Mouse (Mus musculus): Measurements from ENCODE around the gene Prelp. TPM values are rescaled to one million over a fixed set of nuclear protein-coding genes. Genes with fewer than 3 reads are reported as not detected.

Gene Prelp
- polyA plus RNA-seq, 1 experiment from 2014 or later, result 8.0 TPM

GRCm38 (mm10) chr1:133911456-133911855 is 9.8 kb downstream of the Prelp start:
- Histone ChIP-seq H3K36me3 (ENCODE audit: control insufficient read depth, insufficient read depth, low read length) (no peaks in the 10 kb centered on the region), H3K9me3 (ENCODE audit: control insufficient read depth, low read length) (no peaks in the 10 kb centered on the region), H3K9ac (replicated peaks; ENCODE audit: low read depth, low read length) (no peak overlapping the region), H3K4me2 (ENCODE audit: low read depth, low read length) (no peak overlapping the region), H3K27ac (ENCODE audit: low read depth, low read length) (no peak overlapping the region), H3K27me3 (ENCODE audit: control insufficient read depth, insufficient read depth, low read length) (no peaks in the 10 kb centered on the region), H3K4me3 (ENCODE audit: low read depth, low read length) (no peak overlapping the region), H3K4me1 (ENCODE audit: control insufficient read depth, insufficient read depth, low read length) (peaks cover 17% of the 10 kb centered on the region; the same call in 1 of the 2 replicates)
- WGBS, result 27% methylated on average over 4 of the region's 4 CpGs
- ATAC-seq (ENCODE audit: low read depth), result no peak

GRCm38 (mm10) chr1:133911008-133911407 is 10.2 kb downstream of the Prelp start:
- 74% methylated on average over 4 of the region's 4 CpGs for WGBS
- Histone ChIP-seq H3K9ac (replicated peaks; ENCODE audit: low read depth, low read length) (no peak overlapping the region), H3K27me3 (ENCODE audit: control insufficient read depth, insufficient read depth, low read length) (no peaks in the 10 kb centered on the region), H3K27ac (ENCODE audit: low read depth, low read length) (no peak overlapping the region), H3K9me3 (ENCODE audit: control insufficient read depth, low read length) (no peaks in the 10 kb centered on the region), H3K36me3 (ENCODE audit: control insufficient read depth, insufficient read depth, low read length) (no peaks in the 10 kb centered on the region), H3K4me2 (ENCODE audit: low read depth, low read length) (no peak overlapping the region), H3K4me3 (ENCODE audit: low read depth, low read length) (no peak overlapping the region), H3K4me1 (ENCODE audit: control insufficient read depth, insufficient read depth, low read length) (peaks cover 17% of the 10 kb centered on the region; the same call in 1 of the 2 replicates)
- ATAC-seq (ENCODE audit: low read depth), result no peak

GRCm38 (mm10) chr1:133910108-133910507 is 11.1 kb downstream of the Prelp start:
- Histone ChIP-seq H3K27me3 (ENCODE audit: control insufficient read depth, insufficient read depth, low read length) (no peaks in the 10 kb centered on the region), H3K4me1 (ENCODE audit: control insufficient read depth, insufficient read depth, low read length) (peaks cover 17% of the 10 kb centered on the region; the same call in 1 of the 2 replicates), H3K4me3 (ENCODE audit: low read depth, low read length) (no peak overlapping the region), H3K4me2 (ENCODE audit: low read depth, low read length) (no peak overlapping the region), H3K9ac (replicated peaks; ENCODE audit: low read depth, low read length) (no peak overlapping the region), H3K9me3 (ENCODE audit: control insufficient read depth, low read length) (no peaks in the 10 kb centered on the region), H3K36me3 (ENCODE audit: control insufficient read depth, insufficient read depth, low read length) (no peaks in the 10 kb centered on the region), H3K27ac (ENCODE audit: low read depth, low read length) (no peak overlapping the region)
- no peak for ATAC-seq (ENCODE audit: low read depth)
- WGBS, result 87% methylated on average over 7 of the region's 7 CpGs

GRCm38 (mm10) chr1:133908659-133909575 is 12.3 kb downstream of the Prelp start:
- H3K27me3 ChIP-seq (ENCODE audit: control insufficient read depth, insufficient read depth, low read length), result no peaks in the 10 kb centered on the region
- H3K4me2 ChIP-seq (ENCODE audit: low read depth, low read length), result peak overlapping the region; percentile 77
- H3K36me3 ChIP-seq (ENCODE audit: control insufficient read depth, insufficient read depth, low read length), result no peaks in the 10 kb centered on the region
- 10% methylated on average over 27 of the region's 27 CpGs for WGBS
- no peak for ATAC-seq (ENCODE audit: low read depth)
- H3K27ac ChIP-seq (ENCODE audit: low read depth, low read length), result peak overlapping the region; percentile 75
- H3K9ac ChIP-seq (replicated peaks; ENCODE audit: low read depth, low read length), result peak overlapping the region; percentile 64
- peak overlapping the region; percentile 35 for H3K4me3 ChIP-seq (ENCODE audit: low read depth, low read length)
- peaks cover 17% of the 10 kb centered on the region; the same call in 1 of the 2 replicates for H3K4me1 ChIP-seq (ENCODE audit: control insufficient read depth, insufficient read depth, low read length)
- no peaks in the 10 kb centered on the region for H3K9me3 ChIP-seq (ENCODE audit: control insufficient read depth, low read length)

- no peaks in the 10 kb centered on the region for H3K9me3 ChIP-seq (ENCODE audit: control insufficient read depth, low read length)
- H3K27ac ChIP-seq (ENCODE audit: low read depth, low read length), result peak within 1 kb of the TSS; percentile 75
- peak; percentile 89 for ATAC-seq (ENCODE audit: low read depth)
- WGBS, result under 1% methylated on average over 30 of the region's 30 CpGs
- H3K4me3 ChIP-seq (ENCODE audit: low read depth, low read length), result peak within 1 kb of the TSS; percentile 35
- H3K4me2 ChIP-seq (ENCODE audit: low read depth, low read length), result peak within 1 kb of the TSS; percentile 77
- H3K9ac ChIP-seq (replicated peaks; ENCODE audit: low read depth, low read length), result peak within 1 kb of the TSS; percentile 64
- no peaks in the 10 kb centered on the region for H3K36me3 ChIP-seq (ENCODE audit: control insufficient read depth, insufficient read depth, low read length)
- no peaks in the 10 kb centered on the region for H3K27me3 ChIP-seq (ENCODE audit: control insufficient read depth, insufficient read depth, low read length)
- H3K4me1 ChIP-seq (ENCODE audit: control insufficient read depth, insufficient read depth, low read length), result peaks cover 17% of the 10 kb centered on the region; the same call in 1 of the 2 replicates
These were observed 13.1 kb downstream of the Prelp start, which contains the start of gene Optc for GRCm38 (mm10) chr1:133907949-133908658. TSS of gene Optc (minus strand) at chr1:133907999.

GRCm38 (mm10) chr1:133906420-133906819 is 14.8 kb downstream of the Prelp start:
- no peaks in the 10 kb centered on the region for H3K9me3 ChIP-seq (ENCODE audit: control insufficient read depth, low read length)
- H3K36me3 ChIP-seq (ENCODE audit: control insufficient read depth, insufficient read depth, low read length), result no peaks in the 10 kb centered on the region
- ATAC-seq (ENCODE audit: low read depth), result no peak
- no peaks in the 10 kb centered on the region for H3K27me3 ChIP-seq (ENCODE audit: control insufficient read depth, insufficient read depth, low read length)
- WGBS, result 62% methylated on average over 12 of the region's 12 CpGs
- peaks cover 17% of the 10 kb centered on the region; the same call in 1 of the 2 replicates for H3K4me1 ChIP-seq (ENCODE audit: control insufficient read depth, insufficient read depth, low read length)
- H3K4me2 ChIP-seq (ENCODE audit: low read depth, low read length), result no peak overlapping the region
- H3K9ac ChIP-seq (replicated peaks; ENCODE audit: low read depth, low read length), result no peak overlapping the region
- no peak overlapping the region for H3K4me3 ChIP-seq (ENCODE audit: low read depth, low read length)
- H3K27ac ChIP-seq (ENCODE audit: low read depth, low read length), result no peak overlapping the region

- Histone ChIP-seq H3K27ac (ENCODE audit: low read depth, low read length) (no peak overlapping the region), H3K4me2 (ENCODE audit: low read depth, low read length) (no peak overlapping the region), H3K4me3 (ENCODE audit: low read depth, low read length) (no peak overlapping the region), H3K36me3 (ENCODE audit: control insufficient read depth, insufficient read depth, low read length) (no peaks in the 10 kb centered on the region), H3K27me3 (ENCODE audit: control insufficient read depth, insufficient read depth, low read length) (no peaks in the 10 kb centered on the region), H3K9me3 (ENCODE audit: control insufficient read depth, low read length) (no peaks in the 10 kb centered on the region), H3K9ac (replicated peaks; ENCODE audit: low read depth, low read length) (no peak overlapping the region), H3K4me1 (ENCODE audit: control insufficient read depth, insufficient read depth, low read length) (no peaks in the 10 kb centered on the region)
- WGBS, result 65% methylated on average over 9 of the region's 9 CpGs
- ATAC-seq (ENCODE audit: low read depth), result no peak
These were observed 20.4 kb downstream of the Prelp start for GRCm38 (mm10) chr1:133900825-133901224.

GRCm38 (mm10) chr1:133899043-133899542 is 22.1 kb downstream of the Prelp start:
- ATAC-seq (ENCODE audit: low read depth), result no peak
- WGBS, result 81% methylated on average over 9 of the region's 9 CpGs
- H3K9ac ChIP-seq (replicated peaks; ENCODE audit: low read depth, low read length), result no peak overlapping the region

More at GRCm38 (mm10) chr1:133899043-133899542, 22.1 kb downstream of the Prelp start:
- Histone ChIP-seq H3K27ac (ENCODE audit: low read depth, low read length) (no peak overlapping the region), H3K27me3 (ENCODE audit: control insufficient read depth, insufficient read depth, low read length) (no peaks in the 10 kb centered on the region), H3K9me3 (ENCODE audit: control insufficient read depth, low read length) (no peaks in the 10 kb centered on the region), H3K4me2 (ENCODE audit: low read depth, low read length) (no peak overlapping the region), H3K4me3 (ENCODE audit: low read depth, low read length) (no peak overlapping the region), H3K36me3 (ENCODE audit: control insufficient read depth, insufficient read depth, low read length) (no peaks in the 10 kb centered on the region), H3K4me1 (ENCODE audit: control insufficient read depth, insufficient read depth, low read length) (no peaks in the 10 kb centered on the region)
